Mouse (Mus musculus) left cerebral cortex, adult 8-10 months (tissue): ENCODE data around the gene Trcg1. TPM values are rescaled to one million over a fixed set of nuclear protein-coding genes. Genes with fewer than 3 reads are reported as not detected.

Experiments used
- DNase-seq, 2 experiments: peaks; one replicate each; pipeline ENCODE4 v3.0.0; 2022; ENCODE audit warnings: low spot score in 2 of 2
- total RNA-seq, 4 experiments: library from RNA; stranded (reverse); gene quantifications; 2 replicates each; pipeline ENCODE4 v1.2.4; 2022

Trcg1 gene
- total RNA-seq, 4 experiments from 2014 or later = not detected

DNA sequence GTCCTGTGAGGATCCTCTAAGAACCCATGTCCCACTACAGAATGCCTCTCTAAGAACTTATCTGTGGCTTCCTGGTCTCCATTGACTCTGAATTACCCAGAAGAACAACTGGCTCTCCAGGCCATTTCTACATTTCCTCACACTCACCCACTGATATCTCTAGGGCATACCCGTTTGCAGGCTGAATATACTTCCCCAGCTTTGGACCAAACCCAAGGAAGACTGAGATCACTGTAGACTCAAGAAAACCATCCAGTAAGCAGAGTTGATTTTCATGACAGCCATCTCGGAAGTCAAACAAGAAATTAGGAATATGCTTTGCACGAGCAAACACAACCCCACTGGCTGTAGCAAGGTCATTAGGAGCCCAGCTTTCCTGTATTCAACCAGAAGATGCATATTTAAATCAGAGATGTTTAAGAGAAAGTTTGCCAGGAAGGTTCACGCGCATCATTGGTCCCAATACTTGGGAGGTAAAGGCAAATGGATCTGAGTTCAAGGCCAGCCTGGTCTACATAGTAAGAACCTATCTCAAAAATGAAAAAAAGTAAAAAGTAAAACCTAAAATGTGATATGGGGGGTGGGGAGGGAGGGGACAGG, 3.9 kb upstream of the Trcg1 start:
- DNase-seq = no peak

DNA sequence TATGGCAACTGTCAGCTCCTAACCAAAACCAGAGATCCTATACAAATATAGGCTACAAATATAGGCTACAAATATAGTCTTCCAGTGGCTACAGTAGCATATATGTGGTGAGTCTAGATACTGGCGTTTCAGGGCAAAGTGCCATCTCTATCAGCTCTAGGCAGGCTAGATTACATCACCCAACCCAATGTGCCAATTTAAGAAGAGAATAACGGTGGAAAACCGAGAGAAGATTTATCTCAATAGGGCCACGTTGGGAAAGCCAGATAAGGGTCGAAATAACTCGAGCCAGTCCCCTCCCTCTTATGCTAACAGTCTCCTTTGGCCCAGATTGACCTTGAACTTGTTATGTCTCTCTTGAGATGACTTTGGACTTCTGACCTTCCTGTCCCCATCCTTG, 3.2 kb upstream of the Trcg1 start:
- no peak for DNase-seq

DNA sequence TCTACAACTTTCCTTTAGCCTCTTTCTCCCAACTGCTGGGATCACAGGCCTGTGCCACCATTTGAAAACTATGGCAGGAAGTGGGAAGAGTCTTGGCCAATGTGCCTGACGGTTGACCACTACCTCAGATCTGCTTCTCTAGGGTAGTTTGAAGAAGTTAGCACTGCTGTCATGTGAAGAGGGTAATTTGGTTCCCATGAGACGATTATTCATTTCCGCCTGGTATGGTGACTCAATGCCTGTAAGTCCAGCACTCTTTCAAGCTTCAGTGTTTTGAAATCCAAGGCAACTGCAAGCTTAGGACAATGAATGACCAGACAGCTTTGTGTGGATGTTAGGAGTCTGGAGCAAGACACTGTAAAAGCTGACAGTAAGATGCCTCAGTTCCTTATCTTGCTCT, 2.6 kb upstream of the Trcg1 start:
- no peak for DNase-seq

DNA sequence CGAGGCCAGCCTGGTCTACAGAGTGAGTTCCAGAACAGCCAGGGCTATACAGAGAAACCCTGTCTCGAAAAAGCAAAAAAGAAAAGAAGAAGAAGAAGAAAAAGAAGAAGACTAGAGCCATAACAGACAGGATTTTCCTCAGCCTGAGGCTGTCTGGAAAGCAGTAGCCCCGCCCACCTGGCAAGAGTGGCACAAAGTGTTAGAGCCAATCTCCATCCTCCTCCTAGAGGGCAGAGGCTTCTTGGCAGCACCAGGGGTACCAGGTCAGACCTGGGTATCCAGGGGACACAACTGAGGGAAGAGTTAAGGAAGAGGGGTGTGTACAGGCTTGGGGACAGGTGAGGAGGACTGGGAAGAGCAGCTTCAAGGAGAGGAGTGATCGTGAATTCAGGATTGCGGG, 1.3 kb downstream of the Trcg1 start:
- no peak for DNase-seq

DNA sequence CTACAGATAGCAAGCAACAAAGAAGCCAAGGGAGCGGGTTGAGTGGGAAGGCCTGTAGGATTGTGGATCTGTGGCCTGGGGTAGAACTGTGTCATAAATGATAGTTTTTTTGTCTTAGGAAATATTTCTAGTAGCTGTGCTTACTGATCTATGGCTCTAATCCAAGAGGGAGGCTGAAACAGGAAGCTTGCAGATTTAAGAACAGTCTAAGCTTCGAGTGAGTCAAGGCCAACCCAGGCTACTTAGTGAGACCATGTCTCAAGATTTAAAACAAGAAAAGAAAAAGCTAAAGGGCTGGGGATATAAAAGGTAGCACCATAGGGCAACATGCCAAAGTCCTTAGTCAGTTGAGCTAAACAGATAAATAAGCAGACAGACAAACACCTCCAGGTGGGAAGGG, 1.9 kb downstream of the Trcg1 start:
- no peak for DNase-seq

DNA sequence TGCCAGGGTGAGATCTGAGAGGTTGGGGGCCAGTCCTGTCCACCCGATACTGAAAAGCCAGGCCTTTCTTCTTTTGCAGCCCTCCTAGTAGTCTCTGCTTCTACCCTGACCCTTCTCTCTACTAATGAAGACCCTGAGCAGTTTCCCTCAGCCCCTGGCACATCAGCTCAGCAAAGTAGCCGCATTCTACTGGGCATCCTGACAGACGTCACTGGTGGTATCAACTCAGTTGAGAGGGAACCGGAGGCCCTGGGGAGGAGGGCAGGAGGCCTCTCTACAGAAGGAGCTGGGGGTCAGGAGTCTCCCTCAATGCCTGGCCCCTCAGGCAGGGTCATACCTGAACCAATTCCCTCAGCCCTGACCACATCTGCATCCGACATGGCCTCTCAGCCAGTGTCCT, 4.8 kb downstream of the Trcg1 start:
- DNase-seq = no peak

DNA sequence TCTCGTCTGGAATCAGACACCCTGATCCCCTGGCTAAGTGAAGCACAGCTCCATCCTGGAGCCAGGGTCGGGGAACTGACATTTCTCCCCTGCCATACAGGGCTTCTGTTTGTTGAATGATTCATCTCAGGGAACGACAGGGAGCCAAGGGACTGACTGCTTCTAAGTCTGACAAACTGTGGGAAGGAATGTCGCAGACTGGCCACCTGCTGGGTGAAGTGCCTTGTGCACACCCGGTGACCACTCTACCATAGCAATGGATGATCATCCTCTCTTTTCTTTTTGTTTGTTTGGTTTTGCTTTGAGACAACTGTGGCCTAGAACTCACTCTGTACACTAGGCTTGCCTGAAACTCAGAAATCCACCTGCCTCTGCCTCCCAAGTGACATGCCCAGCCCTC, 6.6 kb downstream of the Trcg1 start:
- DNase-seq = no peak

DNA sequence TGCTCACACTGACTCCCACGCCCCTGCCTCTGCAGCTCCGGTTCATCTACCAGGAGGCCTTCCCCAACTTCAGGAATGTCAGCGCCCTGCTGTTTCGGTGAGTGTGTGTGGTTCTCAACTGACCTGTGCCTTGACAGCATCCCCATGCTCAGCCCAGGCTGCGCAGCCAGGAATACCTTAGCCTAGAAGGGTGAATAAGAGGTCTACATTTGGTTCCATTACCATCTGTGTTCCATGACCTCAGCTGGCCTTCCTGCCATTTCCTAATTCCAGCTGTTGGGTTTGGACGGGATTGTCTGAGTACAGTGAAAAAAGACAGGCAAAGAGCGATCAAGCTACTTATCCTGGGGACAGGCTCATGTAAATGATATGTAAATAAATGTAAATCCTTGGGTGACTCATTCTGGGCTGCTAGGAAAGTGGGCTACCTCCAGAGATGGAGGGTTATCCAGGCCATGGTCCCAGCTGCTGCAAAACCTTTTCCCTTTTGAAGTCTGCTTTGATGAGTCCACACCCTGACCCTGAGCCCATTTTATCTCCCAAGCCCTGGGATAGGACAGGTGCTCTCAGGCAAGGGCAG, 7.8 kb downstream of the Trcg1 start:
- DNase-seq = no peak

DNA sequence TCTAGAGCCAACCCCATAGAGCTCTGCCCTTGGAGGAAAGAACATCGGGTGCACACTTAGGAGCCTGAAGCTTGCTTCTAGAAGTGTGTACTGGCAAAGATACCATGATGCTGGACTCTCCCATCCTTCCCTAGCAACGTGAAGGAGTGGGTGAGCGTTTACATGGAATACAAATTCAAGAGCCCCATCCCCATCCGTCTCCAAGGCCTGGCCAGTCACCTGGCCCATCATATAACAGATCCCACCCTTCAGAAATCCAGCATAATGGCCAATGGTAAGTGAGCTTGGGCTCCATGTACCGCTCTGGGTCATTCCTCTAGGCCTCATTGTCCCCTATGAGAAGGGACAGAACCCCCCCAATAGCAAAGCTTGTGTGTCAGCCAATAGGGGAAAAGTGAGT, 10.1 kb downstream of the Trcg1 start:
- DNase-seq = no peak

DNA sequence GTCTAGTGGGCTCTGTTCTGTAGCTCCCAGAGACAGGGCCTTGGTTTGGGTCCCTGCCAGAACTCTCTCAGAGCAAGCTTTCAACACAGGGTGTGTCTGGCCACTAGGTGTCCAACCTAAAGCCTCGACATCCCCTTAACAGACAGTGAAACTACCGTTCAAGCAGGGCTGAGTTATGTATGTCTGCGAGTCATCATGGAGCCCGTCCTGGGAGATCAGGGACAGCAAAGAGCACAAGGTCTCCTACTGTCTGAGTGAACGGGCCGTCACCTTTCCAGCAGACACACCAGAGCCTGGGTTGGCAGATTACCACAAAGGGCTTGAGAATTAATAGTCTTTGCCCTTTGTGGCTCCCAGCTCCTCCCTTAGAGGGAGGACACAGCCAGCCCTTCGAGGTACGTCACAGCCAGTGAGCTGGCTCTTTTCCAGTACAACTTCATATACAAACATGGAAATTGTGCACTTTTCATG, 10.9 kb downstream of the Trcg1 start:
- no peak for DNase-seq

DNA sequence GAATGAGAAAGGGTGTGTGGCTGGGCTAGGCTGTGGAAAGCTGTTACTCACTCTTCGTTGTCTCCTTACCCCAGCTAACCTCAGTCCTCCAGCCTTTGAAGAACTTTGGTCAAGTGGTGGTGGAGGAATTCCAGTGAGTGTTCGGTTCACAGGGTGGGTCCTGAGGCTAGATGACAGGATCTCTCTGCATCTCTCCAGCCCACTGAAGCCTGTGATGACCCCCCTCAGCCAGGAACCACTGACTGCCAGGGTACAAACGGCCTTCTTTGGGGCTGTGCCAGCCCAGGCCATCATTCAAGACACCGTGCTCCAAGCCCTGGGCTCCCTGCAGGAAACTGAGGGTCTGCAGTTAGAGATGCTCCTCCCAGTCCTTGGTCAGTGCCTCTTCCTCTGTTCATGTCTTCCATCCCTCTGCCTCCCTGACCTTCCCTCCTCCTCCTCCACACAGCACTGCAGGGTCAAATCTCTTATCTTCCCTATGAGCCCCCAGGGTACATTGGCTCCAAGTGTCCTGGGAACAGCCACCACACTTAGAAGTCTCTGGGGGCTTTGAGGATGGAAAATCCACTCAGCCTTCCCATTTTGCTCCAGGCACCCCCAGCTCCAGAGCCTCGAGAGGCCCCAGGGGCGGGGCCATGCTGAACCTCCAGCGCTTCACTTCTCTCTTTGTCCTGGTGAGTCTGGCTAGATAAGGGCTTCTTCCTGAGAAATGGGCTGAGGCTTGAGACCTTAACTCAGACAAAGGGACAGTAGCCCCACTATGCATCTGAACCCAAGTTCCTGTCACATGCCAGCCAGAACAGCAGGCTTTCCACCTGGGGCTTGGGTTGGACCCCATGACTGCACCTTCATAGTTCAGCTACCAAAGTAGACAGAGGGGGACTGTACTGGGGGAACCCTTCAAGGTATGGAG, 11.9 kb downstream of the Trcg1 start:
- DNase-seq = no peak

DNA sequence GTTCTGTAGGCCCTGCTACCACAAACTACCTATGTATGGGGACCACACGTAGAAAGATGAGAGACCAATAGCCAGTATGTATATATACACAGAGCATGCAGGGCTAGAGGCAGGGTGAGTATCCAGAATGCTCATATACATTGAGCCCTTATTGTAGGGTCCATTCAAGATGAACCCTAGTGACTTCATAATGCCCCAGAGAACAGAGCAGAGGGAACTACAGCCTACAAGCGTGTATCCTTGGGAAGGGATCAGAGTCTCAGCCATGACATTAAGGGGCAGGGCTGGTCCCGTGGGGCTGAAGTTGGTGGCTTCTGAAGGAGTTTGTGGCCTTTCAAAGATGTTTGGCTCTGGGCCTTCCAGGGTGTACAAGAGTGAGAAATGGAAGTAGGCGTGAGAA, 13.7 kb downstream of the Trcg1 start:
- no peak for DNase-seq

DNA sequence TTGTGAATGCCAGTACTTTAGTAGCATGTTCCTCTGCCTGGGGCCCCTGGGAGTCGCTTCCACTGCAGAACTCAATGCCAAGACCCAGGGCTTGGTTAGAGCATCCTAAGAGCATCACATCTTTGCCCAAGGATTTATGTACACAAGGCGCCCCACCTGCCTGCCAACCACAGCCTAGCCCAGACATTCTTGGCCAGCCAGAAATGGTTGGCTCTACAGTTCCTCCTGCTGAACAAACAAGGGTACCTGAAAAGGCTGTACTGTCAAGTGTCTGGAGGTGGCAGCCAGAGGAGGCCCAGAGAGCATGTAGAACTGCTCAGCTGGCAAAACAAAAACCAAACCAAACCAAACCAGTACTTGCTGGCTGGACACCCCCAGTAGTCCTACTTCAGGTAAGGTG, 14.8 kb downstream of the Trcg1 start:
- DNase-seq = no peak

DNA sequence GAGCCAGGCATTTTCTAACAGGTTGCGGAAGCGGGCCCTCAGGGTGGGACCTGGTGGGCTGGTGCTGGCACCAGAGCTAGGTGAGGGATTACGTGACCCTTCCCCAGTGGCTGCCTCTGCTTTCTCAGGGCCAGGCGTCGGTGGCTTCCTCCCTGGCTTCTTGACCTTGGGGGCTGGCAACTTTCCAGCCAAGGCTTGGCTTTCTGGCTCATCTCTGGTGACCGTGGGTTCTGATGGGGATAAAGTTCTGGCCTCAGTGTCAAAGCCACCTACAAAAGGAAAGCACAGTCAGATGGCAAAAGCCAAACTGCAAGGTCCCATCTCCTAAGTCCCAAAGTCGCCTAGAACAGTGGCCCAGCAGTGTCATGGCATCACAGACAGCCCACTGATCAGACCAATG, 17.7 kb downstream of the Trcg1 start:
- DNase-seq = no peak

DNA sequence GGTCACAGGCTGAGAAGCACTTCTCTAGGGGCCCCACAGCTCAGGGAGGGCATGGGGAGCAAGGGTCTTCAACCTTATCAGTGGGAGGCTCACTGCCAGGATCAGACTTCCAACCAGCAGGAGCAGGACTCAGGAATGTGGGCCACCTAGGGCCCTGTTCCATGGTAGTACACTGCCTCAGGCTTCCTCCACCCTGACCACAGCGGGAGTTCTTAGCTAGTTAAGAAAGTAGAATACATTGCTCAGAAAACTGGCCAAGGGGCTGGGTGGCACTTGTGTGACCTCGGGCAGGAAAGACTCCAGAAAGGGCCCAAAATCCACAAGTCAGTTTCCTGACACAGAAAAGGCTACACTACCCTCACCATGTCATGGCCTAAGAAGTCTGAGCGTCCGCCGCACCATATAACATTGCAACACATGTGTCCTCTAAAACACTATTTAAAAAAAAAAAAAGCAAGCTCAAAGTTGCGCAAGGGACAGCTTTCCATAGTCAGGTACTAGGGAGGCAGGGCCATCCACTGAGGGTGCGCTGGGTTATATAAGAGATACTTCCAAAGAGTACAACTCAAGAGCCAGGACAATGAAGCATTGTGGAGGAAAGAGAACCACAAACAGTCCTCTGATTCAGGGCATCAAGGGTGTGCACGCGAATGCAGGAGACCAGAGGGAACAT, 18.6 kb downstream of the Trcg1 start:
- no peak for DNase-seq

DNA sequence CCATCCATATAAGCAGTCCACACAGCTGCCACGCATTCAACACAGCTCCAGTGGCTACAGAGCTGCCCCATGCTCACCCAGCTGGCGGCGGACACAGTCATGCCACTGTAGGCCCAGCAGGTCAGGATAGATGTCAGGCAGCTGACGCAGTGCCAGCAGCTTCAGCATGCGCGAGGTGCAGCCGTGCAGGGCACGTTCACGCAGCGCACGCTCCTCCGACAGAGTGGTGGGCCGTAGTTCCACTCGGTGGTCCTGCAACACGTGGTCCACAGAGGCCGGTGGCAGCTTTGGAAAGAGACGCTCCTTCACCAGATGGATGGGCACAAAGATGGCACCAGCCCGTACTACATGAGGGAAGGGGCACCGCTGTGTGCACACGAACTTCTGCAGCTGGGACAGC, 20.0 kb downstream of the Trcg1 start:
- DNase-seq = no peak

DNA sequence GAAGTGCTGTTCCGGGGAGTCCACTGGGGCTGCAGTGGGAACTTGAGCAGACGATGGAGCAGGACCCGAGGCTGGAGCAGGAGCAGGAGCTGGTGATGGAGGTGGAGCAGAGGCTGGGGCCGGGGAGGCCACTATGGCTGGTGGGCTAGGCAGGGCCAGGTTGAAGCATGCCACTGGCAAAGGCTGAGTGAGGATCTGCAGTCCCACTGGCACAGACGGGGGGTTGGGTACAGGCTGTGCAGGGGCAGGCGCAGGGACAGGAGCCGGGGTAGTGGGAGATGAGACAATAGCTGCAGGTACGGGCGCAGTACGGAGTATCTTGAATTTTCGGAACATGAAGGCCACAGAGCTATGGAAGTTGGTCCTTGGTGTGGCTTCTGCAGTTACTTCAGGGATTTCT, 20.5 kb downstream of the Trcg1 start:
- no peak for DNase-seq

DNA sequence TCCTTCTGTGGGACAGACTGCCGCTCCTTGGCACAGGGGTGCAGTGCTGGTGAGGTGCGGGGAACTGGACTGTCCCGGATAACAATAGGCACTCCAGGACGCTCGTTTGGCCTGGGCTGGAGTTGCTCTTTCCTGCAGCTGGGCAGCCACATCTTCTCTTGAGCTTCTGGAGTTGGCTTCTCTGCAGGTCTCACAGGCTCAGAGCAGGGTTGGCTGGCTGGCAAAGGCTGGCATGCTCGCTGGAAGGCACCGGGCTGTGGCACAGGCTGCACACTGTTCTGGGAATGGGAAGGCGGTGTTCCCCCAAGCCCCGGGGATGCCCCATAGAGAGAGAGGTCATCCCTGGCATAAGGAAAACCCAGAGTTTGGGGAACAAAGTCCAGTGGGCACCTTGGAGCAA, 21.3 kb downstream of the Trcg1 start:
- no peak for DNase-seq

DNA sequence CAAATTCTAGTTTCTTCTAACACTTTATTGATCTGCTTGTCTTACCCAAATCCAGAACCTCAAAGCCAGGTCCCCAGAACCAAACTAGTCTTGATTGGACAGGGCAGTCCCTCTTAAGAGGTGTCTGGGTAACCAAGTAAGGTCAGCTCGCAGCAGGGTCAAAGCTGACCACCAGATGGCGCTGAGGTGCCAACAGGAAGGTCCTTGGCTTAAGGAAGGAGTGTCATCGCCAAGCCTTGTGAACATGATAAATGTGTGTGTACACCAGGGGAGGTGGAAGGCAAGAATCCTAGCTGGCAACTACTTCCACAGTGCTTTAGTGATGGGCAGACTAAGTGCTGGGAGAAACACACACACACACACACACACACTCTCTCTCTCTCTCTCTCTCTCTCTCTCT, 23.4 kb downstream of the Trcg1 start:
- DNase-seq = peak; percentile 77 to 89

DNA sequence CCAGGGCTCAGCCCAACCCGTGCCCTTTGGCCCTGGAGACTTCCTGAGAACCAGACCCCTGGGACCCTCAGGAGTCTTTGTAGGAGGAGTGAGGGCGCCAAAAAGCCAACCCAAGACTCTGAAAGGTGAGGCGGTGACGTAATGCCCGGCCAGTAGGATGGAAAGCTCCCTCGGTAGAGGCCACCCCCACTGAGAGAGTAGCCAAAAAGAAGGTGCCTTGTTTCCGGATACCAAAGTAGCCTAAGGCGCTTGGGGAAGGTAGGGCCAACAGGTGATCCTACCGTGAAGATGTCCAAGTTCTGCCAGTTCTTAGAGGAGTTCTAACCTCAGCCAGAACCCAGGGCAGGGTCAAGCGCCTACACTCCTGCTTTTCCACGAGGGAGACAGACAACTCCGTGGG, 24.6 kb downstream of the Trcg1 start:
- DNase-seq = no peak

DNA sequence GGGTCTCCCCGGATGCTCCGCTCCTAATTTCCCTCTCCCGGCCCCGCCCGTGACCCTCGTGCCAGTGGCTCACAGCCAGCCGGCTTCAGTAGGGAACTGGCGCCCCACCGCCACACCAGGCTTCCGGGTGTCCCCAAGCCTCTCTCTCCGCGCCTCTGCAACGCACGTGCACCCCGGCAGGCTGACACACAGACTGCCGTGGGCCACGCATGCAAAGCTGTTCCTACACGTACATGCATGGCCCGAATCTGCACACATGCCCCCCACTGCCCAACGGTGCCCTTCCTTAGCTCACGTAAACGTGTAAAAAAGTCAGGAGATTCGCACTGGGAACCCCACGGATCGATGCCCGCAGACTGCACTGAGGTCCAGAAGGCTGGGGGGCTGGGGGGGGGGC, 25.2 kb downstream of the Trcg1 start:
- peak in 1 of 2 experiments; percentile 29 for DNase-seq
